Mouse (Mus musculus): ENCODE data around the gene Gan.

DNA sequence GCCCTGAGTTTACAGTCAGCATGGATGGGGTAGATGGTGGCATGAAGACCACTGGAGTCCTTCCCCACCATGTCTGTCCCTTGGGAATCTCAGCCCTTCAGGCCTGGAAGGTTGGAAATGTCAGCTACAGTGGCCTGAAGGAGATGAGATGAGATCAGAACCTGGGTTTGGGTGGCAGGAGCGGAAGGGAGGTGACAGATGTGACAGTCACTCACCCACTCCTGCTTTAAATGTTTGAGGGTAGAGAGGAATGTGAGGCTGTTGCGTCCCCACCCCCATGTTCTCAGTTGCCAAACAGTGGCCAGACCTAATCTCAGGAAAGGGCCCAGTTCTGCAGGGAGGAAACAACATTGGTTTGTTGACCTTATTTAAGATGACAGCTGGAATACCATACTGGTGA is 21.2 kb upstream of the Gan start:
- TF ChIP-seq POLR2A (IDR thresholded peaks at IDR 0.05; ENCODE audit: extremely low read depth, insufficient read depth, low read length) (no peak), CTCF (IDR thresholded peaks at IDR 0.05; ENCODE audit: extremely low read depth, insufficient read depth, low read length) (no peak)
